Mouse (Mus musculus) G1E (cell line): ENCODE data around the gene Esf1. TPM values are rescaled to one million over a fixed set of nuclear protein-coding genes. Genes with fewer than 3 reads are reported as not detected.
"Not testable (repeated sequence)": the region's sequence is repeated elsewhere in the genome, so short reads cannot be mapped to it uniquely, and the experiment has no call there.

Experiments used
- ATAC-seq: 2 replicates; pipeline ENCODE4 v1.8.0; 2016; ENCODE audit warnings: mild to moderate bottlenecking; ENCODE audit not compliant: insufficient number of reproducible peaks, poor library complexity, low FRiP score, severe bottlenecking; ENCODE audit errors: extremely low read depth
- DNase-seq: peaks from one replicate; pipeline ENCODE4 v3.0.0; 2012; ENCODE audit warnings: low spot score
- H3K27me3 ChIP-seq: 2 replicates; pipeline ENCODE4 v1.6.1; 2012; ENCODE audit warnings: mild to moderate bottlenecking, low read length, inconsistent platforms; ENCODE audit not compliant: insufficient read depth
- H3K36me3 ChIP-seq: replicated peaks from 2 replicates; pipeline ENCODE3; 2012; ENCODE audit warnings: mild to moderate bottlenecking, inconsistent platforms
- H3K4me1 ChIP-seq: 2 replicates; pipeline ENCODE4 v1.6.1; 2012; ENCODE audit warnings: low read depth, low read length, inconsistent platforms, mixed read lengths; ENCODE audit not compliant: insufficient read depth
- H3K4me3 ChIP-seq: 2 replicates; pipeline ENCODE4 v1.5.1; 2012; ENCODE audit warnings: low read depth, mild to moderate bottlenecking, inconsistent platforms, low read length, moderate library complexity, mixed read lengths
- H3K9me3 ChIP-seq: replicated peaks from 2 replicates; pipeline ENCODE4 v1.6.1; 2012; ENCODE audit warnings: inconsistent platforms
- CTCF ChIP-seq: IDR thresholded peaks from 2 replicates; pipeline ENCODE4 v1.5.1; 2012; ENCODE audit warnings: low read depth, low read length, inconsistent platforms, mixed read lengths
- GATA1 ChIP-seq: IDR thresholded peaks from 2 replicates; pipeline ENCODE4 v1.6.1; 2012; ENCODE audit warnings: borderline replicate concordance, low read length, inconsistent platforms, mixed read lengths
- GATA2 ChIP-seq: IDR thresholded peaks from 2 replicates; pipeline ENCODE4 v1.6.1; 2012; ENCODE audit warnings: low read depth, low read length, inconsistent platforms, borderline replicate concordance
- POLR2AphosphoS5 ChIP-seq: IDR thresholded peaks from 2 replicates; pipeline ENCODE4 v1.6.1; 2012; ENCODE audit warnings: low read depth, low read length, inconsistent platforms; ENCODE audit not compliant: insufficient replicate concordance
- TAL1 ChIP-seq: conservative IDR thresholded peaks from 2 replicates; pipeline ENCODE4 v1.6.1; 2012; ENCODE audit warnings: low read depth, low read length, inconsistent platforms, mixed read lengths
- polyA plus RNA-seq: library from polyadenylated mRNA; stranded (reverse); fragments of >175 nt; gene quantifications from 2 replicates; pipeline ENCODE4 v1.2.3, GENCODE M21; 2012
- total RNA-seq, 2 experiments: library from RNA; stranded (forward) in 1 of 2; stranded (reverse) in 1 of 2; fragments of 200-1000 nt in 1 of 2; fragments of >200 nt in 1 of 2; fragmentation: Nextera tagmentation in 1 of 2; gene quantifications; 2 replicates each; pipeline ENCODE4 v1.2.3; 2014 to 2017

Esf1 gene
- total and polyA plus RNA-seq, 3 experiments: 3.6 to 75.6 (median 64.3) TPM

DNA sequence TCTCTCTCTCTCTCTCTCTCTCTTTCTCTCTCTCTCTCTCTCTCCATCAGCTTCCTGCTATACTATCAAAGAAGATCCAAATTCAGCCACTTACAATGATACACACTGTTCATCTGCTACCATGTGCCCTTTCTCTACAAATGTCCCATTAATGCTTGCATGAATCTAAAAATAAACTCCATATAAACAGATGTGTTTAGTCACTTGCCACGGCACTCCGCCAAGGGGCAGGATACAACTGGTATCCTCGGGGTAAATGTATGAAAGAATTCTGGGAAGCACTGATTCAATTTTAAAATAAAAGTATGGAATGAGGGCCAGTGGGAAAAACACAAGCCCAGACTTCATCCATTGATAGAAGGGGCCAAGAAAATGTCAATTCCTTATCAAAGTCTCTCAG is 70.4 kb downstream of the Esf1 start:
- TF ChIP-seq CTCF (no peak), TAL1 (no peak), POLR2AphosphoS5 (no peak), GATA2 (no peak), GATA1 (no peak)
- Histone ChIP-seq H3K4me3 (no peak overlapping the region), H3K36me3 (no peaks in the 10 kb centered on the region), H3K27me3 (peaks cover 9% of the 10 kb centered on the region), H3K9me3 (peaks cover 3% of the 10 kb centered on the region; the same call in 1 of the 2 replicates), H3K4me1 (peaks cover 13% of the 10 kb centered on the region)
- DNase-seq (no peak), ATAC-seq (no peak)

DNA sequence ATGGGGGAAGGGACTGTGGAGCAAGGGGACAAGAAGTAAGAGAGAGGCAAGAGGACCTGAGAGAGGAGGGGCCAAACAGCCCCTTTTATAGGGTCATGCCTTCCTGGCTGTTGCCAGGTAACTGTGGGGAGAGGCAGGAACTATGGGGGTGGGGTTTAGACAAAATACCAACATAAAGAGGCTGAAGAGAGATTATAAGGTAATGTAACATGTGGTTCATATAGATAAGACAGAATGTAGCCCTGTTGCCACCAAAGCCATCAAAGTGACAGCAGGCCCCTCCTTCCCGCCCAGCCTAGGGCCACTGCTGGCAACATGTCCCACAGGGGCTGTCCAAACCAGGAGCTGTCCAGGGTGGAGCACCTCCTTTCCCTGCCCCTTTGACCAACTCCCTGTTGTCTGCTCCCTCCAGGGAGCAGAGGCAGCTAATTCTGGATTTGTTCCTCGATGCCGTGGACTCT is 73.2 kb downstream of the Esf1 start:
- TF ChIP-seq GATA1 (no peak), POLR2AphosphoS5 (no peak), CTCF (no peak), TAL1 (peak; percentile 75)
- H3K4me3 ChIP-seq: peak overlapping the region; percentile 33; the same call in 1 of the 2 replicates
- H3K36me3 ChIP-seq: no peaks in the 10 kb centered on the region
- DNase-seq (peak; percentile 66), ATAC-seq (peak; percentile 99)
- peaks cover 3% of the 10 kb centered on the region; the same call in 1 of the 2 replicates for H3K9me3 ChIP-seq
- peaks cover 13% of the 10 kb centered on the region for H3K4me1 ChIP-seq
- no peaks in the 10 kb centered on the region for H3K27me3 ChIP-seq

DNA sequence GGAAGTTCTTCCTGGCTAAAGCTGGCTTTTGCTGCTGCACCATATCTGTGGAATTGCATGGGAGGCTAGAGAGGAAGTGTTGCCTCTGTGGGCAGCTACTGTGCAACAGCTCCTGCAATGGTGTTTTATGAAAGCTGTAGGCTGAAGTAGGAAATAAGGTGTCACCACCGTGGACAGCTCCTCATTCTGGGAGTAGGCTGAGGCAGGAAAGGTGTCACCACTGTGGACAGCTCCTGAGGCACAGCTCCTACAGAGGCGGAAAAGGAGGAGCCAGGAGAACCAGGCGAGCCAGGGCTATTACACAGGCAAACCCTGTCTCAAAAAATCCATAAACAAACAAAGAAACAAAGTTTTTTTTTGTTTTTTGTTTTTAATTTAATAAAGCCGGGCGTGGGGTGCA is 74.3 kb downstream of the Esf1 start:
- TF ChIP-seq POLR2AphosphoS5: no peak
- no peak for TF ChIP-seq GATA2
- no peak for TF ChIP-seq GATA1
- TF ChIP-seq TAL1: no peak
- no peak for TF ChIP-seq CTCF
- no peak for DNase-seq
- no peak for ATAC-seq

DNA sequence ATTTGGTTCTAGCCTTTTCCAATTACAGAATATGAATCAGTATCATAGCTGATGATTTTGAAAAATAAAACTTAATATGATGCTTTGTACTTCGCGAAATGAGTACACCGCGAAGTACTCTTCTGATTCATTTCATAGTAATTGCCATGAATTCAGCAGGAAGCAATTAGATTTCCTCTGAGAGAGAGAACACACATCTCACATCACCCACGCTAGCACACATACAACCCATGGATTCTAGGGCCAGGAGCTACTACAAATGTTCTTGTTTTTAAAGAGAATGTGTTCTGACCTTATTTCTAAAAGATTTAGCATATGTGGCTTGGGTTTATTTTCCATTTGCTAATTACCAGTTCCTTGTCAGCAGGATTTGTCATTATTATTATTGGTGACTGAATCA is 76.9 kb downstream of the Esf1 start:
- Histone ChIP-seq H3K9me3 (peaks cover 3% of the 10 kb centered on the region; the same call in 1 of the 2 replicates), H3K27me3 (no peaks in the 10 kb centered on the region), H3K4me1 (peaks cover 13% of the 10 kb centered on the region), H3K4me3 (no peak overlapping the region), H3K36me3 (no peaks in the 10 kb centered on the region)
- DNase-seq: no peak
- no peak for TF ChIP-seq TAL1
- no peak for TF ChIP-seq GATA1
- no peak for TF ChIP-seq GATA2
- TF ChIP-seq POLR2AphosphoS5: no peak
- no peak for TF ChIP-seq CTCF
- no peak for ATAC-seq

More for the DNA sequence above, 74.3 kb downstream of the Esf1 start:
- Histone ChIP-seq H3K4me1 (peaks cover 13% of the 10 kb centered on the region), H3K36me3 (no peaks in the 10 kb centered on the region), H3K27me3 (no peaks in the 10 kb centered on the region), H3K9me3 (peaks cover 3% of the 10 kb centered on the region; the same call in 1 of the 2 replicates), H3K4me3 (no peak overlapping the region)

DNA sequence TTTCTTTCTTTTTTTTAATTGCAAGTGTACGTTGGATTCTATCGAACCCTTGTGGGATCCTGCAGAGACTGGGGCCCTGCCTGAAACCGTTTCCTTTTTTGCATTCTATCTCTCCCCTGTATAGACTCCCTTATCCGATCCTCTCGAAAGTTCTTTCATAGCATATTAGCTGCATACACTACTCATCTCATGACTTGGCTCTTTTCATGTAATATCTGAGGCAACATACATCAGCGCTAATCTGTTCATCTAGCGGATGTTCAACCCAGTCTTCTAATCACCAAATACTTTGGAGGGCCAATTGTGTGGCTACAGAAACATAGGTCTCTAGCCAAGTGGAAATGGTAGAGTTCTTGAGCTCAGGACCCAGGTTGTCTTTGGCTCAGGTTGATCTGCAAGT is 86.1 kb downstream of the Esf1 start:
- Histone ChIP-seq H3K4me1 (peaks cover 21% of the 10 kb centered on the region), H3K36me3 (no peaks in the 10 kb centered on the region), H3K27me3 (no peaks in the 10 kb centered on the region), H3K4me3 (no peak overlapping the region), H3K9me3 (no peaks in the 10 kb centered on the region)
- peak; percentile 72 for ATAC-seq
- no peak for TF ChIP-seq CTCF
- no peak for TF ChIP-seq GATA1
- no peak for TF ChIP-seq POLR2AphosphoS5
- peak; percentile 4 for DNase-seq

DNA sequence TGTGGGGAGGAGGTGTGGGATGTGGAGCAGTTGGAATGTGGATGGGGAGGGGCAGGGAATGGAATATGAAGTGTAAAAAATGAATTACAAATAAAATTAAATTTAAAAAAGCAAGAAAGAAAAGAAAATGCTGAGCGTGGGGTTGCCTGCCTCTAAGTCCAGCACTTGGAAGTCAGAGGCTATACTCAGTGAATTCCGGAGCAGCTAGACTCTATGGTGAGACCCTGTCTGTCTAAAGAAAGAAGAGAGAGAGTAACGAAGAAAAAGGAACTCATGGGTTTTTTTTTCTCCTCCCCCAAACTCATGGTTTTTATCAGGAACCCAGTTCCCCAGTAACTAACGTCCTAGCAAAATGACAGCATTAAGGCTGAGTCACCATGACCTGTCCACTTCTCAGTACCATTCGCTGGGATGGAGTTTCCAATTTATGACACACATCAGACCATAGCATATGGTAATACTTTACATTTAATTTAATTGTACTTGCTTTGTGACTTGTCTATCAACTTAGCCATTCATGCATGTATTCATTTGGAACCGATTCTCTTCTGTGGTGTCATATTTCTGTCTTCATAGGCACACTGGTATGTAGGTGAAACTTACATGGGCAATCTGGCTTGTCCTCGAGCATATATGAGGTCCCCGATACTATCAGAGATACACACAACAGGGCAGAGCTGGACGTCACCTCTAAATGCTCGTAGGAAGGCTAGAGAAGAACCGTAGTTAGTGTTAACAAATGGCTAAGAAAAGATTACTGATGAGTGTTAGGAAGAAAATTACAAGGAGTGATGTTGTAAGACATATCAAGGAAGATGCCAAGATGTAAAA is 89.4 kb downstream of the Esf1 start:
- Histone ChIP-seq H3K27me3 (no peaks in the 10 kb centered on the region), H3K36me3 (no peaks in the 10 kb centered on the region), H3K4me3 (no peak overlapping the region), H3K4me1 (peaks cover 24% of the 10 kb centered on the region), H3K9me3 (no peaks in the 10 kb centered on the region)
- ATAC-seq: peak; percentile 82
- DNase-seq: peak; percentile 8
- no peak for TF ChIP-seq CTCF
- TF ChIP-seq TAL1: no peak
- no peak for TF ChIP-seq POLR2AphosphoS5
- TF ChIP-seq GATA1: no peak

DNA sequence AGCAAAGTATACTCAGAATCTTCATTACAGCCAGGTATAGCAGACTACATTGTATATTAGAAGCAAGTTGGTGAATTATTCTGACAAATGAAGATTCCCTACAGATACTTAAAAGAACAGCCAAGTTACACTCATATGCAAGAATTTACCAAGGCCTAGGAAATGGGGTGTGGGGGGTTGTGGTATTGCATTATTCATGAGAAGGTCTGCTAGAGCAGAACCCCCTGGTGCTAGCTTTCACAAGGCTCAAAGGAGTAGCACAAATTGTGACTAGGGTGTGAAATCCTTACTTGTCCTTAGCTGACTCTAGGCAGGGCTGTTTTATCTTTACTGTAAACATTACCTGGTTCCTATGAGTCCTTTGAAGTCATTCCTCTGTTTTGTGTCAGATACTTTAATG is 91.1 kb downstream of the Esf1 start:
- H3K36me3 ChIP-seq, H3K4me3 ChIP-seq, H3K9me3 ChIP-seq, H3K27me3 ChIP-seq, DNase-seq, ATAC-seq: not testable (repeated sequence)
- peaks cover 22% of the 10 kb centered on the region for H3K4me1 ChIP-seq
